Comparison of ENCODE assay signal across 15 mouse cellular contexts in genomic region chr12:31486431-31486830, GRCm38 (mm10). TPM values are rescaled to one million over a fixed set of nuclear protein-coding genes. Genes with fewer than 3 reads are reported as not detected.
A peak's percentile ranks its signal among the peaks of the same experiment; 100 is the strongest.
DNase-seq lines count a peak whose midpoint lies in the region; ATAC-seq lines count a peak whose summit lies in the region.
"Had no signal": no experiment of that assay in that cellular context is flagged by ENCODE, and none has a peak within 500 bp of the region (broad histone marks: within the 10 kb centered on the region; RNA-seq: fewer than 3 reads in every experiment).

No protein-coding gene starts in this region.

- no peak for ATAC-seq in heart, embryonic 11.5 days (replicated peaks; ENCODE audit: insufficient number of reproducible peaks, low FRiP score, low TSS enrichment)
- ATAC-seq: activated CD4-positive, CD25-positive, alpha-beta regulatory T cell, adult 4 months; forebrain, embryonic 15.5 days; liver, embryonic 12.5 days had no signal

- no peak overlapping the region for H3K9ac ChIP-seq in heart, embryonic 11.5 days (ENCODE audit: low read depth, low read length)
- H3K9ac ChIP-seq: forebrain, embryonic 15.5 days; liver, embryonic 12.5 days; neural tube, embryonic 13.5 days had no signal

- no peaks in the 10 kb centered on the region for H3K9me3 ChIP-seq in heart, embryonic 11.5 days (replicated peaks; ENCODE audit: control insufficient read depth, low read length)
- H3K9me3 ChIP-seq: forebrain, embryonic 15.5 days; liver, embryonic 12.5 days; midbrain, embryonic 10.5 days; neural tube, embryonic 13.5 days had no signal

- peak; percentile 54 for DNase-seq in adrenal gland, postnatal 14 days
- no peak for DNase-seq in adrenal gland, adult 2 months
- DNase-seq in heart, postnatal 14 days, result peak; percentile 36 to 37
- peak; percentile 11 for DNase-seq in urinary bladder, postnatal 14 days (ENCODE audit: low spot score)
- DNase-seq in urinary bladder, postnatal 25 days (ENCODE audit: low spot score), result no peak
- DNase-seq in ovary, postnatal 36 days (ENCODE audit: low spot score), result no peak
- DNase-seq in spleen, adult 12 weeks (ENCODE audit: low spot score), result no peak
- DNase-seq: cerebellum, adult 11 months; right cerebral cortex, adult 18-20 months had no signal

- 81% methylated on average over 6 of the region's 6 CpGs for WGBS in heart, embryonic 11.5 days (ENCODE audit: insufficient replicate concordance)

- H3K4me3 ChIP-seq in heart, embryonic 11.5 days (ENCODE audit: low read depth, low read length), result no peak overlapping the region
- H3K4me3 ChIP-seq: forebrain, embryonic 15.5 days; liver, embryonic 12.5 days; midbrain, embryonic 10.5 days; neural tube, embryonic 13.5 days had no signal

- H3K4me1 ChIP-seq in heart, embryonic 11.5 days (ENCODE audit: control insufficient read depth, insufficient read depth, low read length), result no peaks in the 10 kb centered on the region
- H3K4me1 ChIP-seq: forebrain, embryonic 15.5 days; liver, embryonic 12.5 days; midbrain, embryonic 10.5 days; neural tube, embryonic 13.5 days had no signal

- H3K36me3 ChIP-seq in heart, embryonic 11.5 days (ENCODE audit: control insufficient read depth, insufficient read depth, low read length), result peaks cover 16% of the 10 kb centered on the region

- H3K4me2 ChIP-seq in heart, embryonic 11.5 days, result no peak overlapping the region
- H3K4me2 ChIP-seq: forebrain, embryonic 15.5 days; liver, embryonic 12.5 days; neural tube, embryonic 13.5 days had no signal

- no peak overlapping the region for H3K27ac ChIP-seq in heart, embryonic 11.5 days (ENCODE audit: low read depth, low read length)
- H3K27ac ChIP-seq: forebrain, embryonic 15.5 days; liver, embryonic 12.5 days; midbrain, embryonic 10.5 days; neural tube, embryonic 13.5 days had no signal

- intact Hi-C loops in heart, postnatal 14 days (cut with DNase I), result no loop called here

- no peaks in the 10 kb centered on the region for H3K27me3 ChIP-seq in heart, embryonic 11.5 days (ENCODE audit: control insufficient read depth, insufficient read depth, low read length)
- H3K27me3 ChIP-seq: forebrain, embryonic 15.5 days; liver, embryonic 12.5 days; neural tube, embryonic 13.5 days had no signal

RNA-seq across cellular contexts. Expression of gene Cbll1, which starts 13.0 kb away (rescaled TPM):
- total RNA-seq in adrenal gland, postnatal 14 days (2021), result 15.9 and 17.0 TPM in 2 replicates
- total RNA-seq in adrenal gland, adult 2 months (2021), result 10 to 100 TPM; 16.0 to 21.6 TPM
- polyA plus RNA-seq in adrenal gland, adult 2 months (2012; rRNA removed), result 2.0 and 3.3 TPM in 2 replicates
- total RNA-seq in heart, postnatal 14 days (2021), result 10 to 100 TPM; 10.5 to 11.4 TPM
- polyA plus RNA-seq in heart, embryonic 11.5 days (2014; fragmentation: Nextera tagmentation; extraction: Ambion mirVana), result 11.8 and 16.3 TPM in 2 replicates

Comparison
In these comparisons a context has a peak if more than half of its experiments do, and no peak if none do; other contexts are left out.
1. DNase-seq: peak in adrenal gland, postnatal 14 days (single experiment), heart, postnatal 14 days (2 of 2) and urinary bladder, postnatal 14 days (single experiment); none in adrenal gland, adult 2 months (single experiment), urinary bladder, postnatal 25 days (single experiment), ovary, postnatal 36 days (single experiment) and spleen, adult 12 weeks (single experiment).